Mouse (Mus musculus): Measurements from ENCODE around the gene Gpr37l1. TPM values are rescaled to one million over a fixed set of nuclear protein-coding genes. Genes with fewer than 3 reads are reported as not detected.

Gpr37l1 gene
- polyA plus RNA-seq, 1 experiment from 2014 or later = 0.73 TPM

DNA sequence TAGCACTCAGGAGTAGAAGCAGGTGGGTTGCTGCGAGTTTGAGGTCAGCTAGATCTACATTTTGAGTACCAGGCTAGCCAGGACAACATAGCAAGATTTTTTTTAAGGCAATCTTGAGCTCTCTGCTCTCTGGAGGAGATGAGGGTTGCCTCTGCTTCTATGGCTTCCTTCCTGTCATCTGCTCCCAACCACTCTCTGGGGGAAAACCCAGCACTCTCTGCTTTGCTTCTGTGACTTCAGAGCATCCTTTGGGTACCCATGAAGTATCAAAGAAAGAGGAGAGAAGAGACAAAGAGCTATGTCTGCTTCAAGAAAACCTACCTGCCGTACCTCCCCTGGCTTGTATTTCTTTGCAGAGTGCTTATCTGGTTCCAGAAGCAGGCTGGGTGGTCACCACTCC is 23.5 kb downstream of the Gpr37l1 start:
- no peak for ATAC-seq
- Histone ChIP-seq H3K27me3 (replicated peaks) (peaks cover 2% of the 10 kb centered on the region; the same call in 1 of the 2 replicates), H3K36me3 (no peaks in the 10 kb centered on the region), H3K27ac (no peak overlapping the region), H3K9ac (no peak overlapping the region), H3K4me2 (replicated peaks) (no peak overlapping the region), H3K4me1 (replicated peaks) (peaks cover 12% of the 10 kb centered on the region), H3K4me3 (replicated peaks) (no peak overlapping the region), H3K9me3 (no peaks in the 10 kb centered on the region)
- 82% methylated on average over 2 of the region's 2 CpGs for WGBS

GRCm38 (mm10) chr1:135142452-135142851 is 25.0 kb downstream of the Gpr37l1 start:
- no peak overlapping the region for H3K27ac ChIP-seq
- H3K4me3 ChIP-seq (replicated peaks) = no peak overlapping the region
- no peak for ATAC-seq
- no peaks in the 10 kb centered on the region for H3K9me3 ChIP-seq
- no peaks in the 10 kb centered on the region for H3K36me3 ChIP-seq
- WGBS = 55% methylated on average over 2 of the region's 2 CpGs
- H3K9ac ChIP-seq = no peak overlapping the region
- peaks cover 2% of the 10 kb centered on the region; the same call in 1 of the 2 replicates for H3K27me3 ChIP-seq (replicated peaks)
- no peak overlapping the region for H3K4me2 ChIP-seq (replicated peaks)
- H3K4me1 ChIP-seq (replicated peaks) = no peaks in the 10 kb centered on the region; the same call in 1 of the 2 replicates

DNA sequence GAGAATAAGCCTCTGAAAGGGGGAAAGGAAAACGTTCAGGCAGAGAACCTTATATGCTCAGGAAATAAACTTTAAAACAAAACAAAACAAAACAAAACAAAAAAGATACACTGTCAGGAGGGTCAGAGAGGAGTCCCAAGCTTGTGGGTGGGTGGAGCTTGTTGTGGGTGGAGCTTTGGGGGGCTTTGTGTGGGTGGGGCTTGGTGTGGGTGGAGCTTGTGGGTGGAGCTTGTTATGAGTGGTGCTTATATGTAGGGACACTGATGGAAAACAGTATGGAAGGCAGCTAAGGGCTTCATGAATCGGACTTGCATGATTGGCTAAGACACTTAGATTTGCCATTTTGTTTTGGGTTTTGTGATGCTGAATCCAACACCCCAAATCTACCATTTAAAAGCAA is 27.6 kb downstream of the Gpr37l1 start:
- H3K27ac ChIP-seq = no peak overlapping the region
- H3K36me3 ChIP-seq = no peaks in the 10 kb centered on the region
- no peaks in the 10 kb centered on the region for H3K9me3 ChIP-seq
- H3K27me3 ChIP-seq (replicated peaks) = peaks cover 2% of the 10 kb centered on the region; the same call in 1 of the 2 replicates
- no peak overlapping the region for H3K4me3 ChIP-seq (replicated peaks)
- 53% methylated on average over 2 of the region's 2 CpGs for WGBS
- ATAC-seq = no peak
- no peak overlapping the region for H3K4me2 ChIP-seq (replicated peaks)
- H3K9ac ChIP-seq = no peak overlapping the region
- H3K4me1 ChIP-seq (replicated peaks) = no peaks in the 10 kb centered on the region

- no peak for ATAC-seq
- no peak overlapping the region for H3K27ac ChIP-seq
- 3% methylated on average over 1 of the region's 1 CpGs for WGBS
Observed at GRCm38 (mm10) chr1:135136500-135136899, 31.0 kb downstream of the Gpr37l1 start.

GRCm38 (mm10) chr1:135135111-135135787 is 32.2 kb downstream of the Gpr37l1 start:
- Histone ChIP-seq H3K9ac (no peak overlapping the region), H3K4me3 (replicated peaks) (no peak overlapping the region), H3K4me2 (replicated peaks) (no peak overlapping the region), H3K27ac (no peak overlapping the region), H3K27me3 (replicated peaks) (no peaks in the 10 kb centered on the region), H3K9me3 (no peaks in the 10 kb centered on the region), H3K4me1 (replicated peaks) (0 out of 2 replicates have a peak, but pooled peaks cover 10% of the 10 kb centered on the region), H3K36me3 (no peaks in the 10 kb centered on the region)
- 81% methylated on average over 8 of the region's 8 CpGs for WGBS
- no peak for ATAC-seq

More at GRCm38 (mm10) chr1:135136500-135136899, 31.0 kb downstream of the Gpr37l1 start:
- H3K9me3 ChIP-seq = no peaks in the 10 kb centered on the region
- H3K36me3 ChIP-seq = no peaks in the 10 kb centered on the region
- 0 out of 2 replicates have a peak, but pooled peaks cover 2% of the 10 kb centered on the region for H3K4me1 ChIP-seq (replicated peaks)
- no peak overlapping the region for H3K4me2 ChIP-seq (replicated peaks)
- no peaks in the 10 kb centered on the region for H3K27me3 ChIP-seq (replicated peaks)
- no peak overlapping the region for H3K4me3 ChIP-seq (replicated peaks)
- no peak overlapping the region for H3K9ac ChIP-seq

DNA sequence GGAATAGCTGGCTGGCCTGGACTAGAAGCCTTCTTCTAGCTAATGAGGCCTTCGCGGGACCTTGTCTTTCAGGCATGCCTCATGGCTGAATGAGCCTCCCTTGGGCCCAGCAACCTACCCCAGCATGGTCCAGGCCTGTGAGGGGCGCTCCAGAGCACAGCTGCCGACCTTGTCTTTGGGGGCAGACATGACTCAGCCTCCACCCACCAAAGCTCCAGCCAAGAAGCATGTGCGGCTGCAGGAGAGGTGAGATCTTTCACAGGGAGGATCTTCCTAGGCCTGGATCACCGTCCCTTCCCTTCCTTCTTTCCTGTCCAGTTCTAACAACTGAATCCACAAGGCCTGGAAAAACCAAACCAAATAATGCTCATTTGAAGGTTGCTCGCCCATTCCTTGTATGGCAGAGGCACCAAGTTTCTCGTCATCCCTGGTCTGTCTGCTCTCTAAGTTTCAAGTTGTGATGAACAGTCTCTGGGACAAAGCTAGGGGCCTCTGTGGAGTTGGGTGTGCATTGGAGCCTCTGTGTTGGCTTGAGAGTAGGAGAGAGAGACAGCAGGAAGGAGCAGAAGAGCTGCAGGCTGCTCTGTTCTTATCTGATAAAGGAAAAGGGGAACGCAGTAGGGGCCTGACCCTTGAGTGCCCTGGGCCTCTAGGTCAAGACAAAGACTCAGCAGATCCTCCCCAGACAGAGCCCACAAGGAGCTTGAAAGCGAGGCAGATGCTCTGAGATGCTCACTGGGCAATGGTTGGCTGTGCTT is 33.6 kb downstream of the Gpr37l1 start:
- H3K4me3 ChIP-seq (replicated peaks) = no peak overlapping the region
- no peaks in the 10 kb centered on the region for H3K9me3 ChIP-seq
- WGBS = 75% methylated on average over 10 of the region's 10 CpGs
- H3K4me2 ChIP-seq (replicated peaks) = no peak overlapping the region
- 0 out of 2 replicates have a peak, but pooled peaks cover 10% of the 10 kb centered on the region for H3K4me1 ChIP-seq (replicated peaks)
- no peak overlapping the region for H3K27ac ChIP-seq
- no peaks in the 10 kb centered on the region for H3K36me3 ChIP-seq
- ATAC-seq = no peak
- peaks cover 9% of the 10 kb centered on the region; the same call in 1 of the 2 replicates for H3K27me3 ChIP-seq (replicated peaks)
- no peak overlapping the region for H3K9ac ChIP-seq

GRCm38 (mm10) chr1:135132893-135133369 is 34.5 kb downstream of the Gpr37l1 start:
- Histone ChIP-seq H3K4me3 (replicated peaks) (no peak overlapping the region), H3K9me3 (no peaks in the 10 kb centered on the region), H3K27me3 (replicated peaks) (peaks cover 9% of the 10 kb centered on the region; the same call in 1 of the 2 replicates), H3K4me2 (replicated peaks) (no peak overlapping the region), H3K9ac (no peak overlapping the region), H3K36me3 (no peaks in the 10 kb centered on the region), H3K4me1 (replicated peaks) (0 out of 2 replicates have a peak, but pooled peaks cover 12% of the 10 kb centered on the region), H3K27ac (no peak overlapping the region)
- peak; percentile 20; the same call in 1 of the 2 replicates for ATAC-seq
- WGBS = 77% methylated on average over 9 of the region's 9 CpGs

GRCm38 (mm10) chr1:135132473-135132872 is 35.0 kb downstream of the Gpr37l1 start, which contains the start of gene Ptpn7:
TSS of gene Ptpn7 (plus strand) at chr1:135132700.
- no peak within 1 kb of the TSS for H3K4me3 ChIP-seq (replicated peaks)
- no peak within 1 kb of the TSS for H3K27ac ChIP-seq
- 0 out of 2 replicates have a peak, but pooled peaks cover 14% of the 10 kb centered on the region for H3K4me1 ChIP-seq (replicated peaks)
- no peaks in the 10 kb centered on the region for H3K36me3 ChIP-seq
- peaks cover 9% of the 10 kb centered on the region; the same call in 1 of the 2 replicates for H3K27me3 ChIP-seq (replicated peaks)
- ATAC-seq = peak; percentile 56; the same call in 1 of the 2 replicates
- H3K9me3 ChIP-seq = no peaks in the 10 kb centered on the region
- 38% methylated on average over 10 of the region's 10 CpGs for WGBS
- H3K9ac ChIP-seq = no peak within 1 kb of the TSS
- H3K4me2 ChIP-seq (replicated peaks) = 0 out of 2 replicates have a peak within 1 kb of the TSS, but pooled peaks have one; percentile 3

DNA sequence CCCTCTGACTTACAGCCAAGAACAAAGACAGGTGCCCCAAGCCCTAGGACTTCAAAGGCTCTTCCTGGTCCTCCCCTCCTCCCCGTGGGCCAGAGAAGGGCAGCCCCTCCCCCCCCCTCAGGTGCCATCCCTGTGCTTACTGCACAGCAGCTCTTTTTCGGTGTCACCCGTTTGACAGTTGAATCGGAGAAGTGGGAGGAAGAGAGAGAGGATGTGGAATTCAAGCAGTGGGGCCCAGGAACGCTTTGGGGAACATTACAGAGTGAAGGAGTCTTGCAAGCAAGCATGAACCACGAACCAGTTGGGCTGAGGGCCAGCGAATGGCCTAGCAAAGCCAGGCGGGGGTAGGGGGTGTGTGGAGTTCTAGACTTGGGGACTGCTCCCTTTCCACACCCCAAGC is 35.9 kb downstream of the Gpr37l1 start:
- no peak overlapping the region for H3K4me2 ChIP-seq (replicated peaks)
- WGBS = 45% methylated on average over 8 of the region's 8 CpGs

DNA sequence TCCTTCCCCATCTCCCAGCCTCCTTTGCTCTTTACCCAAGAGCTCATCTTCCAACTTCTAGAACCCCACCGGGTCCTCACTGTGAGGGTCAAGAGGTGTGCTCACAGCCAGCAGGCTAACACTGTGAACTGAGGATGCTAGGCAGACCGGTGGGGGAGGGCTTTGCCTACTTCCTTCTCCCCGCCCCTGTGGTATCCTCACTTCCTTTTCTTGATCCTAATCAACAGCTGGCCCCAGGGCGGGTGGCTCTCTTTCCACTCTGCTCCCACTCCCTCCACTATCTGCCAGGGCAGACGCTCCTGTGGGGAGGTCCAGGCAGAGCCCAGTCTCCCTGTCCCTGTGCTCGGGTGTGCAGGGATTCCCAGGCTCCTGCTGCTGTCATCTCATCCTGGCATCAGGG is 36.4 kb downstream of the Gpr37l1 start:
- H3K4me1 ChIP-seq (replicated peaks) = 0 out of 2 replicates have a peak, but pooled peaks cover 23% of the 10 kb centered on the region
- no peak overlapping the region for H3K4me3 ChIP-seq (replicated peaks)
- no peaks in the 10 kb centered on the region for H3K9me3 ChIP-seq
- WGBS = 26% methylated on average over 6 of the region's 6 CpGs
- no peak overlapping the region for H3K4me2 ChIP-seq (replicated peaks)
- no peaks in the 10 kb centered on the region for H3K36me3 ChIP-seq
- H3K27me3 ChIP-seq (replicated peaks) = peaks cover 9% of the 10 kb centered on the region; the same call in 1 of the 2 replicates
- ATAC-seq = no peak
- H3K27ac ChIP-seq = 0 out of 2 replicates have a peak overlapping the region, but pooled peaks have one; percentile 36
- H3K9ac ChIP-seq = no peak overlapping the region

More for the DNA sequence above, 35.9 kb downstream of the Gpr37l1 start:
- Histone ChIP-seq H3K36me3 (no peaks in the 10 kb centered on the region), H3K27ac (no peak overlapping the region), H3K4me3 (replicated peaks) (no peak overlapping the region), H3K4me1 (replicated peaks) (0 out of 2 replicates have a peak, but pooled peaks cover 20% of the 10 kb centered on the region), H3K9me3 (no peaks in the 10 kb centered on the region), H3K27me3 (replicated peaks) (peaks cover 9% of the 10 kb centered on the region; the same call in 1 of the 2 replicates), H3K9ac (no peak overlapping the region)
- ATAC-seq = no peak

- Histone ChIP-seq H3K27me3 (replicated peaks) (peaks cover 9% of the 10 kb centered on the region; the same call in 1 of the 2 replicates), H3K4me2 (replicated peaks) (no peak overlapping the region), H3K9me3 (no peaks in the 10 kb centered on the region), H3K36me3 (no peaks in the 10 kb centered on the region), H3K27ac (no peak overlapping the region), H3K4me1 (replicated peaks) (0 out of 2 replicates have a peak, but pooled peaks cover 27% of the 10 kb centered on the region), H3K9ac (no peak overlapping the region), H3K4me3 (replicated peaks) (no peak overlapping the region)
- 54% methylated on average over 2 of the region's 2 CpGs for WGBS
- no peak for ATAC-seq
Observed at GRCm38 (mm10) chr1:135130376-135131018, 37.0 kb downstream of the Gpr37l1 start.
